Mouse (Mus musculus): ENCODE measurements at regions not wholly inside any gene's neighbourhood (a gene's known extent, or its start where the extent isn't known, plus 50 kb on each side); places are given as distances from the start of the nearest gene placed in this dataset.
"Not testable (repeated sequence)": the region's sequence is repeated elsewhere in the genome, so short reads cannot be mapped to it uniquely, and the experiment has no call there.

DNA sequence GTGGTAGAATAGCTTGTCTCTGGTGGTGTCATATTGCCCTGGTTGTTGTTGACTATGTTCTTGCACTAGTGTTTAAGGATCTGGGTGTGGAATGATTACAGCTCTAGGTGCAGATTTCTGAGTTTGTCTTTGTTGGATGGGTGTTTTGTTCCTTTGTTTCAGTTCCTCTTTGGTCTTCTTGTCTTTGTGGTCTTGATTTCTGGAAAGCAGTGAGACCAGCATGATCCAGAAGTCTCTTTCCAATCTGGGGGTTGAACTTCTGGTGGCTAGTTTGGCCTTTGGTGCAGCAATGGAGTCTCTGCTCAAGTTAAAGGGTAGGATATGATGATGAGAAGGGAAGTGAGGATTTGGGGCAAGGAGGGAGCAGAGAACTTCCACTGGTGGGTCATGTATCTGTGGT is 174.4 kb downstream of the St8sia4 start:
- no peaks in the 10 kb centered on the region for H3K36me3 ChIP-seq (ENCODE audit: control insufficient read depth in 1 of 2, insufficient read depth in 2 of 2, low read length in 2 of 2)

DNA sequence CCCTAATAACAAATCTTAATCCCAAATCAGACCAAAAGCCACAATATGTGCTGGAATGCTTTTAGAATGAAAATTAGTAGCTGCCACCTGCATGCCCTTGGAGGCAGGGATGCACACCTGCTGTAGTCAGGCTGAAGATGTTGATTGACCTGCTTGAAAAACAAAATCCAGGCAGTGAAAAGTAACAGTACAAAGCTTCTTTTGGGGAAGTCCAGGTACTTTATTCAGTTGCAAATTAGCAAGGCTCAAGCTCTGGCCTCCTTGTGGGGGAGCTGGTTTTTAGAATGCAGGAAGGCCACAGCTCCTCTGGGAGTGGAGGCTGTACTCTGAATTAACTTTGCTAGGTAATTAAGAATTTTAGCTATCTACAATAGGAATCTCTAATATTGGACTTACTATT is 166.7 kb downstream of the St8sia4 start:
- not testable (repeated sequence) for H3K4me3 ChIP-seq (ENCODE audit: control insufficient read depth in 1 of 2, insufficient read depth in 1 of 2, low read depth in 2 of 2, low read length in 2 of 2); H3K9ac ChIP-seq (ENCODE audit: control insufficient read depth, low read depth, low read length, poor library complexity, severe bottlenecking); H3K36me3 ChIP-seq (ENCODE audit: control insufficient read depth in 1 of 2, insufficient read depth in 2 of 2, low read length in 2 of 2); DNase-seq (ENCODE audit: low read depth, low spot score); H3K27me3 ChIP-seq (ENCODE audit: control insufficient read depth in 1 of 2, insufficient read depth in 2 of 2, low read length in 2 of 2); H3K4me1 ChIP-seq (ENCODE audit: control insufficient read depth in 1 of 2, insufficient read depth in 2 of 2, low read length in 2 of 2); H3K79me2 ChIP-seq (ENCODE audit: control insufficient read depth, insufficient read depth, low read length, poor library complexity); H3K9me3 ChIP-seq (replicated peaks; ENCODE audit: insufficient read depth, low read length); H3K27ac ChIP-seq (ENCODE audit: control insufficient read depth, low read depth, low read length)

More for the DNA sequence above, 174.4 kb downstream of the St8sia4 start:
- H3K4me1 ChIP-seq (ENCODE audit: control insufficient read depth in 1 of 2, insufficient read depth in 2 of 2, low read length in 2 of 2), result no peaks in the 10 kb centered on the region
- no peaks in the 10 kb centered on the region for H3K27me3 ChIP-seq (ENCODE audit: control insufficient read depth in 1 of 2, insufficient read depth in 2 of 2, low read length in 2 of 2)
- no peak for TF ChIP-seq RAD21 (IDR thresholded peaks at IDR 0.05; ENCODE audit: low read depth, low read length)
- no peak for TF ChIP-seq MEF2A (IDR thresholded peaks at IDR 0.05; ENCODE audit: extremely low read depth, insufficient replicate concordance, low read depth, low read length, poor library complexity, severe bottlenecking)
- no peak for TF ChIP-seq POLR2A (IDR thresholded peaks at IDR 0.05; ENCODE audit: control insufficient read depth in 1 of 2, insufficient read depth in 1 of 2, low read depth in 1 of 2, low read length in 2 of 2, poor library complexity in 1 of 2)
- no peak for TF ChIP-seq USF1 (IDR thresholded peaks at IDR 0.05; ENCODE audit: low read depth, low read length)
- no peak for TF ChIP-seq GATA1 (IDR thresholded peaks at IDR 0.05; ENCODE audit: low read depth, low read length)
- no peak for TF ChIP-seq MYC (IDR thresholded peaks at IDR 0.05; ENCODE audit: low read depth, low read length)
- no peak for TF ChIP-seq NELFE (IDR thresholded peaks at IDR 0.05; ENCODE audit: low read depth, low read length)
- no peak for TF ChIP-seq UBTF (IDR thresholded peaks at IDR 0.05; ENCODE audit: borderline replicate concordance, insufficient read depth, low read depth, low read length)
- no peak for TF ChIP-seq TAL1 (IDR thresholded peaks at IDR 0.05; ENCODE audit: low read length)
- no peak for TF ChIP-seq NRF1 (IDR thresholded peaks at IDR 0.05; ENCODE audit: insufficient read depth, low read depth, low read length, poor library complexity, severe bottlenecking)
- TF ChIP-seq SMC3 (IDR thresholded peaks at IDR 0.05; ENCODE audit: low read depth, low read length), result no peak
- no peak for TF ChIP-seq ELF1 (IDR thresholded peaks at IDR 0.05; ENCODE audit: low read depth, low read length)
- no peak for TF ChIP-seq TCF12 (IDR thresholded peaks at IDR 0.05; ENCODE audit: low read depth, low read length)
- TF ChIP-seq MYB (IDR thresholded peaks at IDR 0.05; ENCODE audit: low read depth, low read length), result no peak
- no peak for TF ChIP-seq MAZ (IDR thresholded peaks at IDR 0.05; ENCODE audit: low read depth, low read length)
- no peak for TF ChIP-seq SIN3A (IDR thresholded peaks at IDR 0.05; ENCODE audit: low read length)
- no peak for TF ChIP-seq TBP (IDR thresholded peaks at IDR 0.05; ENCODE audit: low read depth, low read length)
- no peak for TF ChIP-seq MAX (IDR thresholded peaks at IDR 0.05; ENCODE audit: low read length)
- no peak for TF ChIP-seq ETS1 (IDR thresholded peaks at IDR 0.05; ENCODE audit: low read depth, low read length)
- TF ChIP-seq RCOR1 (IDR thresholded peaks at IDR 0.05; ENCODE audit: low read depth, low read length), result no peak
- no peak for DNase-seq (ENCODE audit: low read depth, low spot score)
- no peaks in the 10 kb centered on the region for H3K79me2 ChIP-seq (ENCODE audit: control insufficient read depth, insufficient read depth, low read length, poor library complexity)
- H3K4me3 ChIP-seq (ENCODE audit: control insufficient read depth in 1 of 2, insufficient read depth in 1 of 2, low read depth in 2 of 2, low read length in 2 of 2), result no peak overlapping the region
- no peaks in the 10 kb centered on the region for H3K9me3 ChIP-seq (replicated peaks; ENCODE audit: insufficient read depth, low read length)
- H3K9ac ChIP-seq (ENCODE audit: control insufficient read depth, low read depth, low read length, poor library complexity, severe bottlenecking), result no peak overlapping the region
- H3K27ac ChIP-seq (ENCODE audit: control insufficient read depth, low read depth, low read length), result no peak overlapping the region
